Mouse (Mus musculus): ENCODE results near the gene Zfand2a.

DNA sequence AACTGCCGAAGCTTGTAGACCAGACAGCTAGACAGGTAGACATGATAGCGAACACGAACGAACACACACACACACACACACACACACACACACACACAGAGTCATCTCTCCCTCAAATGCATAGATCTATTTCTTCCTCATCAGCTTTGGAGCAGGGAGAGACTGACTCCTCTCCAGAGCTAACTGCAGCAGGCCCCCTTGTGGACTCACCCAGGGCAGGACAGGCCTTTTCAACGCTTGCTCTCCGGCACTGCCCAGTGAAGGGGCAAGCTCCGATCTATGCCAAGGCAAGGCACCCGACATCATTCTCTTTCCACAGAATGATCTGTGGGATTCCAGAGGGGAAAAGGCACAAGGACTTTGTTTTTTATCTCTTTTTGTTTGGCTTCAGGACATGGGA is 39.1 kb downstream of the Zfand2a start:
- TF ChIP-seq CTCF (IDR thresholded peaks at IDR 0.05; ENCODE audit: insufficient read depth, low read depth, low read length), result no peak
- TF ChIP-seq POLR2A (IDR thresholded peaks at IDR 0.05; ENCODE audit: insufficient read depth, low read depth, low read length), result no peak
